Mouse (Mus musculus) lung, adult 2 months (tissue): ENCODE measurements around the gene Ugt1a9.

Experiments
- CTCF ChIP-seq: fragments of 200-500 bp; IDR thresholded peaks from 2 replicates; pipeline ENCODE4 v1.5.1; 2011; ENCODE audit warnings: mild to moderate bottlenecking, low read length, control low read depth; ENCODE audit not compliant: insufficient read depth
- POLR2A ChIP-seq: fragments of 200-500 bp; IDR thresholded peaks from 2 replicates; pipeline ENCODE4 v1.6.1; 2011; ENCODE audit warnings: low read depth, mild to moderate bottlenecking, control low read depth, low read length, borderline replicate concordance; ENCODE audit errors: extremely low read depth

GRCm38 (mm10) chr1:88211812-88212211 lies 141.2 kb downstream of the Ugt1a9 start, which contains the start of gene Ugt1a1:
- TF ChIP-seq CTCF, result no peak
- no peak for TF ChIP-seq POLR2A
